Mouse (Mus musculus): Measurements from ENCODE around the gene Gm7792. TPM values are rescaled to one million over a fixed set of nuclear protein-coding genes. Genes with fewer than 3 reads are reported as not detected.
"Not testable (repeated sequence)": the region's sequence is repeated elsewhere in the genome, so short reads cannot be mapped to it uniquely, and the experiment has no call there.

The Gm7792 gene
- not detected in 2 replicates for total RNA-seq (2021)
- long read RNA-seq: 0 reads

DNA sequence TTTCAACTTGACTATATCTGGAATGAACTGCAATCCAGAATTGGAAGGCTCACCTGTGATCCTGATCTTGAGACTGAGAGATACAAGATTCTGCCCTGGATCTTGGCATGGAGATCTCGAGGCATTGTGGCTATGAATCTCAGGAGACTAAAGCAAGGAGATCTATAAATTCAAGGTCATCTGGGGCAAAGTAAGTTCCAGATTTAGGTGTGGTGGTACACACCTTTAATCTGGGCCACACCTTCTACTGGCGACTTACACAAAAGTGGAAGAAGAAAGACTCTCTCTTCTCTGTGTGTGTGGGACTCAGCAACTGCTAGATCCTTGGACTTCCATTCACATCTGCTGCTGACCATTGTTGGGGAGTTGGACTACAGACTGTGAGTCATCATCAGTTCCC, at the start of gene Gm7792:
Gene Gm7792, plus strand, starts transcription at position 301 of the 400 bp plus-strand sequence.
- DNase-seq: not testable (repeated sequence)

Other genes starting within 250 kb of the Gm7792 start
- not detected in 2 replicates for gene C87414, start 172.2 kb upstream of the Gm7792 start, total RNA-seq (2021)
- gene Gm16429, start 85.3 kb downstream of the Gm7792 start, total RNA-seq (2021): not detected in 2 replicates
- not detected in 2 replicates for gene BC061212, start 226.8 kb downstream of the Gm7792 start, total RNA-seq (2021)
- not detected in 2 replicates for gene Gm6351, start 232.6 kb downstream of the Gm7792 start, total RNA-seq (2021)